Mouse (Mus musculus) urinary bladder, postnatal 36 days (tissue): ENCODE measurements around the gene Tmem11.

Experiments
- DNase-seq, 2 experiments: peaks; one replicate each; pipeline ENCODE4 v3.0.0; 2022; ENCODE audit warnings: low spot score in 2 of 2, mixed read lengths in 1 of 2

Tmem11 gene

GRCm38 (mm10) chr11:60828903-60829302 is 50.2 kb downstream of the Tmem11 start:
- DNase-seq = no peak

DNA sequence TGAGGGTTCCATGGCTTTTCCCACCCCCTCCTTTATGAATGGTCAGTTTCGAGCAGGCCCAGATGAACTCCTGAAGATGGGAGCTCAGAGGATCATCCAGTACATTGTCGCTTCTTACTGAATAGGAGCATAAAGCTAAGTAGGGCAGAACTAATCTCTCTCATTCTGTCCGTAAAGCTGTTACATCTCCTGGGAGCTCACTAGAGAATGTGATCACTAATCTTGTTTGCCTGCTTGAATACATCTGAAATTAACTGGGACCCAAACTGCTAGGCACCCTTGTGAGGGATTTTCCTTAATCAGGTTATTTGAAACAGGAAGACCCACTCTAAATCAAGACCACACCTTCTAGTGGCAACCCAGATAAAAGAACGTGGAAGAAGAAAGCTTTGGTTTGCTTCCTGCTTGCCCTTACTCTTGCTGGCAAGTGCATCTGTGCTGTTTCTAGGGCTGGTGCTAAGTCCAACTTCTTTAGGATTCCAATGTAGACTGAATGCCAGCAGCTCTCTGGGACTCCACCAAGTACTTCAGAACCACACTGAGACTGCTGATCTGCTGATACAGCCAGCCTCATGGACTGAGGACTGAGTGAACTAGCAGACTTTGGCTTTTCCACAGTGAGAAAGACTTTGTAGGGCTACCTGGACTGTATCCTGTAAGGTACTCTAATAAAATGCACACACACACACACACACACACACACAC is 51.7 kb downstream of the Tmem11 start:
- no peak for DNase-seq

GRCm38 (mm10) chr11:60826700-60827099 is 52.4 kb downstream of the Tmem11 start:
- DNase-seq = no peak

DNA sequence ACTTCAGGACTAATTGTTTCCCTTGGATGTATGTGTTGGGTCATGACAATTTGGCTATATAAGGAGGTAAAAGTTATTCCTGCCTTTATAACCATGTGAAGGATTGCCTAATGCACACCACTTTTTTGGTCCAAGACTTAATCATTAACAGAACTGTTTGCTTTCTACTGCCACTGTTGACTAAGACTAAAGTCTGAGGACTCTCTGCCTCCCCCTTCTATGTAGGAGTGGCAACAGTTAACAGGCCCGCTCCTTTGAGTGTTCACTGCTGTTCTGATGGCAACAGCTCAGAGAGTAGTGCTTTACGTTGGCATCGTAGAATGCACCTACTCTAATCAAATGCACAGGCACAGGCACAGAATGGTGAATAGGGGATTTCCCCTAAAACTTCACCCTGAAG is 53.9 kb downstream of the Tmem11 start:
- no peak for DNase-seq

GRCm38 (mm10) chr11:60823771-60824170 is 55.3 kb downstream of the Tmem11 start:
- no peak for DNase-seq

- no peak for DNase-seq
These were observed 62.7 kb downstream of the Tmem11 start for GRCm38 (mm10) chr11:60816398-60816797.
